Mouse (Mus musculus) limb, embryonic 13.5 days (tissue): ENCODE data around the gene Edc4. TPM values are rescaled to one million over a fixed set of nuclear protein-coding genes. Genes with fewer than 3 reads are reported as not detected.

Experiments used
- ATAC-seq: fragments of 200-750 bp; cut with Nextera tagmentation; 2 replicates; pipeline ENCODE4 v1.8.0; 2017; ENCODE audit warnings: low read depth, moderate number of reproducible peaks, moderate TSS enrichment; ENCODE audit not compliant: low FRiP score
- H3K27ac ChIP-seq: fragments of 300-500 bp; sonication (generic); 2 replicates; pipeline ENCODE4 v1.5.1; 2015; ENCODE audit warnings: inconsistent platforms, mild to moderate bottlenecking, moderate library complexity
- H3K27me3 ChIP-seq: fragments of 300-500 bp; sonication (generic); 2 replicates; pipeline ENCODE4 v1.6.1; 2015; ENCODE audit warnings: mild to moderate bottlenecking, inconsistent platforms
- H3K36me3 ChIP-seq: fragments of 300-500 bp; sonication (generic); 2 replicates; pipeline ENCODE4 v1.6.1; 2015; ENCODE audit warnings: inconsistent platforms, mild to moderate bottlenecking, moderate library complexity
- H3K4me1 ChIP-seq: fragments of 300-500 bp; sonication (generic); 2 replicates; pipeline ENCODE4 v1.6.1; 2015; ENCODE audit warnings: inconsistent platforms
- H3K4me2 ChIP-seq: fragments of 300-500 bp; sonication (generic); replicated peaks from 2 replicates; pipeline ENCODE4 v1.6.1; 2015; ENCODE audit warnings: inconsistent platforms, mild to moderate bottlenecking, moderate library complexity
- H3K4me3 ChIP-seq: fragments of 300-500 bp; sonication (generic); 2 replicates; pipeline ENCODE4 v1.5.1; 2015; ENCODE audit warnings: moderate library complexity, mild to moderate bottlenecking, inconsistent platforms
- H3K9ac ChIP-seq: fragments of 300-500 bp; sonication (generic); 2 replicates; pipeline ENCODE4 v1.6.1; 2015; ENCODE audit warnings: mild to moderate bottlenecking, inconsistent platforms
- H3K9me3 ChIP-seq: fragments of 300-500 bp; sonication (generic); 2 replicates; pipeline ENCODE4 v1.6.1; 2016; ENCODE audit warnings: inconsistent platforms
- whole genome bisulfite sequencing: fragments of 180-500 bp; shearing (Covaris S2); methylation state at CpG from one replicate; pipeline ENCODE4 v1.1.7; 2015; 5-methylcytosine and 5-hydroxymethylcytosine counted together
- polyA plus RNA-seq: library from polyadenylated mRNA; unstranded; fragments of >200 nt; fragmentation: Nextera tagmentation; extraction: Ambion mirVana; gene quantifications from 2 replicates; pipeline ENCODE4 v1.2.1, GENCODE M21; 2015

The Edc4 gene
- polyA plus RNA-seq, 1 experiment from 2014 or later: 61.5 TPM

GRCm38 (mm10) chr8:105854715-105855216 lies 25.9 kb upstream of the Edc4 start, which contains the start of gene Thap11:
Gene Thap11, plus strand, starts transcription at chr8:105855132.
- under 1% methylated on average over 43 of the region's 43 CpGs for WGBS
- Histone ChIP-seq H3K4me2 (peak within 1 kb of the TSS; percentile 97), H3K9ac (peak within 1 kb of the TSS; percentile 88), H3K27me3 (no peaks in the 10 kb centered on the region), H3K27ac (peak within 1 kb of the TSS; percentile 89), H3K36me3 (peaks cover 12% of the 10 kb centered on the region), H3K9me3 (no peaks in the 10 kb centered on the region), H3K4me3 (peak within 1 kb of the TSS; percentile 84), H3K4me1 (peaks cover 51% of the 10 kb centered on the region)
- peak; percentile 92 for ATAC-seq

- H3K4me1 ChIP-seq: peaks cover 51% of the 10 kb centered on the region
Measured at GRCm38 (mm10) chr8:105855248-105856167, 25.2 kb upstream of the Edc4 start.

DNA sequence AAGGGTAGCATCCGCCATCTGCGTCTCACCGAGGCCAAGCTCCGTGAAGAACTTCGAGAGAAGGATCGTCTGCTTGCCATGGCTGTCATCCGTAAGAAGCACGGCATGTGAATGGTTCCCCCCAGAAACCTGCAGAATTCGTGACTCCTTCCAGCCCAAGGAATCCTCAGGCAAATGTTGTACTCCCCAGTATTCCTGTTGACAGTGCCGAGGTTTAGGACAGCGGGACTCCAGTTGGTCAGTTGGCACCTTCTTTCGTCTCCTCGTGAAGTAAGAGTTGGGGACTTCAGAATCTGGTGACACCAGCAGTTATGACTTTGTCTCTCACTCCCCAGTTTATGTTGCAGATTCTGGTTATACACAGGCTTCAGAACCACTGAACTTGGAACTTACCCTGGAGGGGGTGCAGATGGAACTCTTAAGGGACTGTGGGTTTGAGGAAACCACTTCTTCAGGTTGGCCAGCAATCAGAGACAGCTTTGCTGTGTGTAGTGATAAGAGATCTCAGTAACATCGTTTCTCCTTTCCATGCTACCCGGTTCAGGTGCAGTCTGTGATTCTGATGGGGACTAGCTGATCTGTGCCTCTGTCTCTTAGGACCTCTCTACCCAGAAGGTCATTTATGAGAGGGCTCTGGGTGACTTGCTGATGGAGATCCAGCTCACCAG lies 24.4 kb upstream of the Edc4 start:
- no peaks in the 10 kb centered on the region for H3K9me3 ChIP-seq
- H3K27ac ChIP-seq: peak overlapping the region; percentile 89
- H3K4me3 ChIP-seq: peak overlapping the region; percentile 84
- H3K4me1 ChIP-seq: peaks cover 48% of the 10 kb centered on the region
- ATAC-seq: no peak
- 14% methylated on average over 15 of the region's 15 CpGs for WGBS
- no peaks in the 10 kb centered on the region for H3K27me3 ChIP-seq
- H3K36me3 ChIP-seq: peaks cover 10% of the 10 kb centered on the region; the same call in 1 of the 2 replicates
- peak overlapping the region; percentile 88 for H3K9ac ChIP-seq
- H3K4me2 ChIP-seq: peak overlapping the region; percentile 97

More at GRCm38 (mm10) chr8:105855248-105856167, 25.2 kb upstream of the Edc4 start:
- Histone ChIP-seq H3K4me2 (peak overlapping the region; percentile 97), H3K9ac (peak overlapping the region; percentile 88), H3K4me3 (peak overlapping the region; percentile 84), H3K27ac (peak overlapping the region; percentile 89), H3K27me3 (no peaks in the 10 kb centered on the region), H3K36me3 (peaks cover 10% of the 10 kb centered on the region; the same call in 1 of the 2 replicates), H3K9me3 (no peaks in the 10 kb centered on the region)
- WGBS: under 1% methylated on average over 71 of the region's 71 CpGs
- peak; percentile 30 for ATAC-seq

DNA sequence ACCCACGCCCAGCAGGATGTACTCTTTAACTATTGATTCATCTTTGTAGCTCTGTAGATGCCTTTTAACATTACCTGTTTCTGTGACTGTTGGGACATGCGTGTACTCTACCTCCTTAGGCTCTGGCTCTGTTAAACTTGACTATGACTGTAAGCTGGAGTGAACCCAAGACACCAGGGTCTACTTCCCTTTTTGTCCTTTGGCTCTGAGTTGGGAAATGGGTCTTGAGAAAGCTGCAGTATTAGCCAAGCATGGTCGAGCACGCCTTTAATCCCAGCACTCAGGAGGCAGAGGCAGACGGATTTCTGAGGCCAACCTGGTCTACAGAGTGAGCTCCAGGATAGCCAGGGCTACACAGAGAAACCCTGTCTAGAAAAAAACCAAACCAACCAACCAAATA lies 22.2 kb upstream of the Edc4 start:
- Histone ChIP-seq H3K36me3 (peaks cover 14% of the 10 kb centered on the region; the same call in 1 of the 2 replicates), H3K4me3 (no peak overlapping the region), H3K27me3 (no peaks in the 10 kb centered on the region), H3K9ac (no peak overlapping the region), H3K27ac (no peak overlapping the region), H3K4me2 (no peak overlapping the region), H3K4me1 (peaks cover 65% of the 10 kb centered on the region), H3K9me3 (no peaks in the 10 kb centered on the region)
- no peak for ATAC-seq
- WGBS: 91% methylated on average over 5 of the region's 5 CpGs

DNA sequence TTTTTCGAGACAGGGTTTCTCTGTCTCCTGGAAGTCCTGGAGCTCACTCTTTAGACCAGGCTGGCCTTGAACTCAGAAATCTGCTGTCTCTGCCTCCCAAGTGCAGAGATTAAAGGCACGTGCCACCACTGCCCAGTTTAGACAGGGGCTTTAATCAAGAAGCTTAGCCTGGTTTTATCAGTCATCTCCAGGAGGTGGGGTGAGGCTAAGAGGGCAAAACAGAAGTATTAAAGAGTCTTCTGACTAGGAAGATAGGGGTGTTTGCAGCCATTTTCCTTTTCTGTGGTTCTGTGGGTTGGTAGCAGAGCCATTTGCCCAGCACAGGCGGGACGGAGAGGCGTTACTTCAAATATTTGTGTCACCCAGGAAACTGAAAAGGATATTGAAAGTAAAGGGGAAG lies 21.4 kb upstream of the Edc4 start:
- peak overlapping the region; percentile 90 for H3K4me2 ChIP-seq
- H3K4me1 ChIP-seq: peaks cover 68% of the 10 kb centered on the region
- H3K9ac ChIP-seq: peak overlapping the region; percentile 45; the same call in 1 of the 2 replicates
- no peak for ATAC-seq
- no peaks in the 10 kb centered on the region for H3K9me3 ChIP-seq
- H3K36me3 ChIP-seq: peaks cover 17% of the 10 kb centered on the region; the same call in 1 of the 2 replicates
- no peaks in the 10 kb centered on the region for H3K27me3 ChIP-seq
- H3K4me3 ChIP-seq: peak overlapping the region; percentile 99
- H3K27ac ChIP-seq: peak overlapping the region; percentile 88; the same call in 1 of the 2 replicates
- WGBS: 73% methylated on average over 5 of the region's 5 CpGs

DNA sequence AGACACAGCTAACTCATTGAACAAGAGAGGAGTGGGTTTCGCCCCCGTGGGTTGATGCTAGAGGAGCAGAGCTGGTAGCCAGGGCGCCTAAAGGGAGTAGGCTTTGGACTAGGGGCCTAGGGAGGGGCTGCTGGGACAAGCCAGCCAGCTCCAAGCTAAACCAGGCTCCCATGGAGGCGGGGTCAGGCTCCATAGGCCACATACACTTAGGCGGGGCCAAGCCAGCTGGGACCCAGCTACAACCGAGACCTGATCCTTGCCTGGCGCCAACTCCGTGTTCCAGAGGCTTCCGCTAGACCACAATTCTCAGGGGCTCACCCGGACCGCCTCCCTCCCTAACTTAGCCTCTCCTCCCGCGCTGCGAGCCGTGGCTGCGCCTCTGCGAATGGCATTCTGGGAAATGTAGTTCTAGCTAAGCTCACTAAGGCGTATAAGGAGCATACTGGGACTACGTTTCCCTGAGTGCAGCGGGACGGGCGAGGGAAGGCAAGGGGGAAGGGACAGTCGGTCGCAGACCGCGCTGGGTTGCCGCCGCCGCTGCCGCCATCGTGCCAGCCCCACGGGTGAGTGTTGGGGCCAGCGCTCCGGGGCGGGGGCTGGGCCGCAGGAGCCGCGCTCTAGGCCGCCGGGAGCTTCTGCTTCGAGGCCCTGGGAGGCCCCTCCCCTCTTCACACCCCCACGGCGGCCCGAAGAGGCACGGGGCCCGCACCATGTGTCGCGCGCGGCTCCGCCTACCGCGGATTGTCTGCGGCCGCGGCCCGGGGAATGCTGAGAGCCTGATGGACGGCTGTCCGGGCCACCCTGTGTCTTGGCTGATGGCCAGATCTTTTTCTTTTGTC lies 20.3 kb upstream of the Edc4 start, which contains the start of gene Nutf2:
Gene Nutf2, plus strand, starts transcription at position 438 of the 839 bp plus-strand sequence.
- under 1% methylated on average over 55 of the region's 59 CpGs for WGBS
- H3K27me3 ChIP-seq: no peaks in the 10 kb centered on the region

DNA sequence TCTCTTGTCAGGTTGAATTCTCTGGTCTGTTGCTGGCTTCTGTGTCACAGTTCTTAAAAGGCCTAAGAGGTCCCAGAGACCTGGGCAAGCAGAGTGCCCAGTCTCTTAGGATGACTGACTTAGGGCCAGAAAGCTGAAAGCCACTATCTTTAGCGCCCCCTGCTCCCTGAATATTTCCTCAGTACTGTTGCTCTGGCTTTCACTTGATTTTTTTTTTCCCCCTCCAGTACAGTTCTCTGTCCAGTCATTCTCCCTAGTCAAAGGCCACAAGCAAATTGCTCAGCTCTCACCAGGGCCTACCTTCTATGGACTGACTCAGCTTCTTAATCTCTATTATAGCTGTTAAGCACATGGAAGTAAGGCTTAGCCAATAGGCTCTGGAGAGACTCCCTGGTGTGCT lies 18.7 kb upstream of the Edc4 start:
- Histone ChIP-seq H3K4me3 (peak overlapping the region; percentile 99), H3K27me3 (no peaks in the 10 kb centered on the region)
- WGBS: 6% methylated on average over 1 of the region's 1 CpGs

More for the DNA sequence above, 20.3 kb upstream of the Edc4 start, which contains the start of gene Nutf2:
- H3K36me3 ChIP-seq: peaks cover 23% of the 10 kb centered on the region
- ATAC-seq: peak; percentile 97
- peak within 1 kb of the TSS; percentile 99 for H3K4me3 ChIP-seq
- H3K9ac ChIP-seq: peak within 1 kb of the TSS; percentile 97
- peak within 1 kb of the TSS; percentile 88 for H3K27ac ChIP-seq
- H3K4me1 ChIP-seq: peaks cover 65% of the 10 kb centered on the region
- H3K4me2 ChIP-seq: peak within 1 kb of the TSS; percentile 90
- no peaks in the 10 kb centered on the region for H3K9me3 ChIP-seq

DNA sequence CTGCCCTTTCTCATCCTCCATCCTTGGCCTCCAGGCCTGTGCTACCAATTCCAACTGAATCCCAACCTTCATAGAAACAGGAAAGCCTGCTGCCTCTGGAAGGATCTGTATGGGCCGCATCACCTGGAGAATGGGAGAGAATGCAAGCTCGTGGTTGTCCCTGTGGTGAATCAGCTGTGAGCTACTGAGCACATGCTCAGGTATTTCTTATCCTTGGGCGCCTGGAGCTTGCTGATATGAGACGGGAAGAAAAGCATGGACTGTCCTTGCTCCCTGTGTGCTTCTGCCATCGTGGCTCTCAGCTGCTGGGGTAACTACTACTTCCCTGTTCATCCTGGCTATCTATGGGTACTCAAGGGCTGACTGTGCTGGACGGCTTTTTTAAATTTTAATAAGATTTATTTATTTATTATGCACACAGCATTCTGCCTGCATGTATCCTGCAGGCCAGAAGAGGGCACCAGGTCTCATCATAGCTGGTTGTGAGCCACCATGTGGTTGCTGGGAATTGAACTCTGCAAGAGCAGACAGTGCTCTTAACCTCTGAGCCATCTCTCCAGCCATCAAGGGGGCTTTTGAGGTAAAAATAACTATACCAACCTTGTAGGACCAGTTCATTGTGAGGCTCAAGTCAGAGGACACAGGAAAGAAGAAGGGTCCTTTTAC lies 14.2 kb upstream of the Edc4 start:
- peaks cover 71% of the 10 kb centered on the region for H3K36me3 ChIP-seq
- H3K9me3 ChIP-seq: no peaks in the 10 kb centered on the region
- no peaks in the 10 kb centered on the region for H3K27me3 ChIP-seq
- H3K4me2 ChIP-seq: no peak overlapping the region
- 88% methylated on average over 6 of the region's 6 CpGs for WGBS
- H3K4me3 ChIP-seq: no peak overlapping the region
- H3K27ac ChIP-seq: no peak overlapping the region
- no peak for ATAC-seq
- no peak overlapping the region for H3K9ac ChIP-seq
- peaks cover 19% of the 10 kb centered on the region for H3K4me1 ChIP-seq

More for the DNA sequence above, 18.7 kb upstream of the Edc4 start:
- no peak for ATAC-seq
- Histone ChIP-seq H3K27ac (no peak overlapping the region), H3K4me2 (peak overlapping the region; percentile 90), H3K36me3 (peaks cover 39% of the 10 kb centered on the region), H3K4me1 (peaks cover 53% of the 10 kb centered on the region), H3K9me3 (no peaks in the 10 kb centered on the region), H3K9ac (peak overlapping the region; percentile 97)

GRCm38 (mm10) chr8:105874301-105874700 lies 6.4 kb upstream of the Edc4 start:
- H3K4me1 ChIP-seq: no peaks in the 10 kb centered on the region
- no peak overlapping the region for H3K4me3 ChIP-seq
- H3K9me3 ChIP-seq: no peaks in the 10 kb centered on the region
- ATAC-seq: no peak
- H3K27me3 ChIP-seq: no peaks in the 10 kb centered on the region
- 91% methylated on average over 6 of the region's 6 CpGs for WGBS
- no peak overlapping the region for H3K4me2 ChIP-seq
- H3K36me3 ChIP-seq: peaks cover 87% of the 10 kb centered on the region
- no peak overlapping the region for H3K27ac ChIP-seq
- no peak overlapping the region for H3K9ac ChIP-seq

DNA sequence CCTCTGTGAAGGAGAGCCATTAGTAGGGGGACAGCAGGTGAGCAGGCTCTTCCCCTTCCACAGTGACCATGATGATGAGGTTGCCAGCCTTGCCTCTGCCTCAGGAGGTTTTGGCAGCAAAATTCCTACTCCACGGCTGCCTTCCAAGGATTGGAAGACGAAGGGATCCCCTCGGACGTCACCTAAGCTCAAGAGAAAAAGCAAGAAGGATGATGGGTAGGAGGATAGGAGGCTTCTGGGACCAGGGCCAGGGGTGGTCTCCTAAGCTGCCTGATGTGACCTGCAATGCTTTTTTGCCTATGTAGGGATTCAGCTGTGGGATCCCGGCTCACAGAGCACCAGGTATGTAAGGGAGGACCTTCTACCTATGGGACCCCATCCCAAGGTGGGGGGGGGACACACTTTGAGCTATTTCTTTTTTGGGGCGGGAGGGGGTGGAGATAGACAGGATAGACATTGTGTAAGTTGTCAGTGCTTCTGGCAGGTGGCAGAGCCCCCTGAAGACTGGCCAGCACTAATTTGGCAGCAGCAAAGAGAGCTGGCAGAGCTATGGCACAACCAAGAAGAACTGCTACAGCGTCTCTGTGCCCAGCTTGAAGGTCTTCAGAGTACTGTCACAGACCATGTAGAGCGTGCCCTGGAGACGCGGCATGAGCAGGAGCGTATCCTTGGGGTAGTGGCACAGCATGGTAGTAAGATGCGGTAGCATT lies 9.2 kb downstream of the Edc4 start:
- Histone ChIP-seq H3K4me1 (peaks cover 8% of the 10 kb centered on the region), H3K27ac (no peak overlapping the region), H3K4me2 (no peak overlapping the region), H3K9ac (no peak overlapping the region), H3K4me3 (no peak overlapping the region), H3K9me3 (no peaks in the 10 kb centered on the region), H3K27me3 (no peaks in the 10 kb centered on the region), H3K36me3 (peaks cover 99% of the 10 kb centered on the region)
- ATAC-seq: no peak
- 94% methylated on average over 12 of the region's 12 CpGs for WGBS
